Mouse (Mus musculus) hindbrain, embryonic 11.5 days (tissue): ENCODE results near the gene 4932438H23Rik. TPM values are rescaled to one million over a fixed set of nuclear protein-coding genes. Genes with fewer than 3 reads are reported as not detected.

Experiments
- ATAC-seq: fragments of 200-750 bp; cut with Nextera tagmentation; 2 replicates; pipeline ENCODE4 v1.8.0; 2017; ENCODE audit warnings: mild to moderate bottlenecking, moderate TSS enrichment, moderate library complexity; ENCODE audit not compliant: low FRiP score
- DNase-seq: peaks from one replicate; pipeline ENCODE4 v3.0.0-alpha.2; 2015; ENCODE audit warnings: low spot score
- H3K27ac ChIP-seq: fragments of 300-500 bp; sonication (generic); 2 replicates; pipeline ENCODE4 v1.5.1; 2014; ENCODE audit warnings: mild to moderate bottlenecking, low read depth, low read length
- H3K27me3 ChIP-seq: fragments of 300-500 bp; sonication (generic); 2 replicates; pipeline ENCODE4 v1.6.1; 2014; ENCODE audit warnings: mild to moderate bottlenecking, low read length, moderate library complexity, mixed read lengths; ENCODE audit not compliant: control insufficient read depth, insufficient read depth
- H3K36me3 ChIP-seq: fragments of 300-500 bp; sonication (generic); 2 replicates; pipeline ENCODE4 v1.6.1; 2014; ENCODE audit warnings: mild to moderate bottlenecking, low read length, moderate library complexity, mixed read lengths; ENCODE audit not compliant: control insufficient read depth, insufficient read depth
- H3K4me1 ChIP-seq: fragments of 300-500 bp; sonication (generic); replicated peaks from 2 replicates; pipeline ENCODE4 v1.6.1; 2014; ENCODE audit warnings: low read length, mixed read lengths; ENCODE audit not compliant: control insufficient read depth, insufficient read depth
- H3K4me2 ChIP-seq: fragments of 300-500 bp; sonication (generic); replicated peaks from 2 replicates; pipeline ENCODE4 v1.6.1; 2014; ENCODE audit warnings: mild to moderate bottlenecking, low read depth, low read length
- H3K4me3 ChIP-seq: fragments of 300-500 bp; sonication (generic); 2 replicates; pipeline ENCODE4 v1.5.1; 2014; ENCODE audit warnings: low read depth, low read length
- H3K9ac ChIP-seq: fragments of 300-500 bp; sonication (generic); 2 replicates; pipeline ENCODE4 v1.6.1; 2014; ENCODE audit warnings: low read depth, low read length
- H3K9me3 ChIP-seq: fragments of 300-500 bp; sonication (generic); 2 replicates; pipeline ENCODE4 v1.6.1; 2016; ENCODE audit warnings: low read length; ENCODE audit not compliant: control insufficient read depth
- WGBS: fragments of 180-500 bp; shearing (Covaris S2); extraction: QIAGEN DNeasy Blood & Tissue Kit; methylation state at CpG from one replicate; pipeline ENCODE4 v1.1.7; 2014; 5-methylcytosine and 5-hydroxymethylcytosine counted together
- polyA plus RNA-seq: library from polyadenylated mRNA; unstranded; fragments of >200 nt; fragmentation: Nextera tagmentation; extraction: Ambion mirVana; gene quantifications from 2 replicates; pipeline ENCODE4 v1.2.1, GENCODE M21; 2014

Gene 4932438H23Rik
- polyA plus RNA-seq, 1 experiment from 2014 or later, result 0.17 TPM

- no peaks in the 10 kb centered on the region for H3K9me3 ChIP-seq
- H3K4me2 ChIP-seq, result no peak overlapping the region
- H3K27me3 ChIP-seq, result no peaks in the 10 kb centered on the region
- H3K9ac ChIP-seq, result no peak overlapping the region
- no peaks in the 10 kb centered on the region for H3K4me1 ChIP-seq
- 93% methylated on average over 4 of the region's 4 CpGs for WGBS
- H3K27ac ChIP-seq, result no peak overlapping the region
- peaks cover 14% of the 10 kb centered on the region for H3K36me3 ChIP-seq
- no peak overlapping the region for H3K4me3 ChIP-seq
- DNase-seq, result no peak
- ATAC-seq, result no peak
These were observed 64.2 kb downstream of the 4932438H23Rik start for GRCm38 (mm10) chr16:91030751-91031150.

GRCm38 (mm10) chr16:91029901-91030300, 65.0 kb downstream of the 4932438H23Rik start:
- 85% methylated on average over 2 of the region's 2 CpGs for WGBS
- no peaks in the 10 kb centered on the region for H3K4me1 ChIP-seq
- DNase-seq (no peak), ATAC-seq (no peak)
- H3K27me3 ChIP-seq, result no peaks in the 10 kb centered on the region
- H3K9ac ChIP-seq, result no peak overlapping the region
- H3K4me2 ChIP-seq, result no peak overlapping the region
- no peaks in the 10 kb centered on the region for H3K9me3 ChIP-seq
- H3K27ac ChIP-seq, result no peak overlapping the region
- H3K36me3 ChIP-seq, result peaks cover 18% of the 10 kb centered on the region
- no peak overlapping the region for H3K4me3 ChIP-seq

GRCm38 (mm10) chr16:91029161-91029743, 65.7 kb downstream of the 4932438H23Rik start:
- Histone ChIP-seq H3K27me3 (no peaks in the 10 kb centered on the region), H3K4me1 (no peaks in the 10 kb centered on the region), H3K9me3 (no peaks in the 10 kb centered on the region), H3K27ac (no peak overlapping the region), H3K4me2 (no peak overlapping the region), H3K36me3 (peaks cover 23% of the 10 kb centered on the region), H3K9ac (no peak overlapping the region), H3K4me3 (no peak overlapping the region)
- ATAC-seq (no peak), DNase-seq (no peak)
- WGBS, result 93% methylated on average over 8 of the region's 8 CpGs

- H3K4me3 ChIP-seq, result no peak overlapping the region
- 89% methylated on average over 4 of the region's 4 CpGs for WGBS
- H3K9me3 ChIP-seq, result no peaks in the 10 kb centered on the region
- H3K4me2 ChIP-seq, result no peak overlapping the region
- DNase-seq, result no peak
- no peaks in the 10 kb centered on the region for H3K27me3 ChIP-seq
- no peak overlapping the region for H3K27ac ChIP-seq
- peaks cover 33% of the 10 kb centered on the region for H3K36me3 ChIP-seq
- no peak overlapping the region for H3K9ac ChIP-seq
- no peak for ATAC-seq
- H3K4me1 ChIP-seq, result no peaks in the 10 kb centered on the region
These were observed 68.6 kb downstream of the 4932438H23Rik start for GRCm38 (mm10) chr16:91026290-91026689.

GRCm38 (mm10) chr16:91023384-91023783, 71.5 kb downstream of the 4932438H23Rik start:
- H3K9me3 ChIP-seq, result no peaks in the 10 kb centered on the region
- ATAC-seq (no peak), DNase-seq (peak; percentile 29)
- 81% methylated on average over 1 of the region's 1 CpGs for WGBS
- no peak overlapping the region for H3K9ac ChIP-seq
- no peaks in the 10 kb centered on the region for H3K27me3 ChIP-seq
- H3K36me3 ChIP-seq, result peaks cover 38% of the 10 kb centered on the region
- H3K4me1 ChIP-seq, result no peaks in the 10 kb centered on the region
- H3K4me3 ChIP-seq, result no peak overlapping the region
- H3K4me2 ChIP-seq, result no peak overlapping the region
- no peak overlapping the region for H3K27ac ChIP-seq

- peaks cover 30% of the 10 kb centered on the region for H3K36me3 ChIP-seq
- H3K27me3 ChIP-seq, result no peaks in the 10 kb centered on the region
- no peak overlapping the region for H3K27ac ChIP-seq
- no peak overlapping the region for H3K4me2 ChIP-seq
- DNase-seq (no peak), ATAC-seq (no peak)
- H3K4me3 ChIP-seq, result no peak overlapping the region
- H3K9me3 ChIP-seq, result no peaks in the 10 kb centered on the region
- H3K9ac ChIP-seq, result no peak overlapping the region
- WGBS, result 94% methylated on average over 10 of the region's 10 CpGs
- H3K4me1 ChIP-seq, result no peaks in the 10 kb centered on the region
These were observed 74.0 kb downstream of the 4932438H23Rik start for GRCm38 (mm10) chr16:91020842-91021483.

GRCm38 (mm10) chr16:91019476-91019875, 75.4 kb downstream of the 4932438H23Rik start:
- WGBS, result 93% methylated on average over 4 of the region's 4 CpGs
- Histone ChIP-seq H3K27ac (no peak overlapping the region), H3K27me3 (no peaks in the 10 kb centered on the region), H3K9me3 (no peaks in the 10 kb centered on the region), H3K4me2 (no peak overlapping the region), H3K9ac (no peak overlapping the region), H3K4me3 (no peak overlapping the region), H3K36me3 (peaks cover 21% of the 10 kb centered on the region), H3K4me1 (no peaks in the 10 kb centered on the region)
- ATAC-seq (no peak), DNase-seq (no peak)

- Histone ChIP-seq H3K27ac (no peak overlapping the region), H3K4me3 (no peak overlapping the region), H3K4me2 (no peak overlapping the region), H3K4me1 (no peaks in the 10 kb centered on the region), H3K36me3 (peaks cover 10% of the 10 kb centered on the region; the same call in 1 of the 2 replicates), H3K9me3 (no peaks in the 10 kb centered on the region), H3K27me3 (no peaks in the 10 kb centered on the region), H3K9ac (no peak overlapping the region)
- ATAC-seq (no peak), DNase-seq (no peak)
- whole genome bisulfite sequencing, result 86% methylated on average over 4 of the region's 4 CpGs
These were observed 79.2 kb downstream of the 4932438H23Rik start for GRCm38 (mm10) chr16:91015761-91016160.

GRCm38 (mm10) chr16:91011847-91012246, 83.1 kb downstream of the 4932438H23Rik start:
- ATAC-seq (no peak), DNase-seq (no peak)
- Histone ChIP-seq H3K4me2 (peak overlapping the region; percentile 69), H3K9ac (peak overlapping the region; percentile 81), H3K9me3 (no peaks in the 10 kb centered on the region), H3K4me1 (no peaks in the 10 kb centered on the region), H3K4me3 (peak overlapping the region; percentile 91), H3K27ac (peak overlapping the region; percentile 86), H3K36me3 (0 out of 2 replicates have a peak, but pooled peaks cover 7% of the 10 kb centered on the region), H3K27me3 (no peaks in the 10 kb centered on the region)
- WGBS, result 53% methylated on average over 3 of the region's 3 CpGs
